Mouse (Mus musculus) layer of hippocampus, adult 9-10 months (tissue): Measurements from ENCODE around the gene Osm.
A peak's percentile ranks its signal among the peaks of the same experiment; 100 is the strongest.

Experiments used
- DNase-seq: peaks from one replicate; pipeline ENCODE4 v3.0.0; 2022; ENCODE audit warnings: low spot score

Gene Osm

GRCm38 (mm10) chr11:4240151-4240550 is 3.9 kb downstream of the Osm start:
- DNase-seq: no peak

DNA sequence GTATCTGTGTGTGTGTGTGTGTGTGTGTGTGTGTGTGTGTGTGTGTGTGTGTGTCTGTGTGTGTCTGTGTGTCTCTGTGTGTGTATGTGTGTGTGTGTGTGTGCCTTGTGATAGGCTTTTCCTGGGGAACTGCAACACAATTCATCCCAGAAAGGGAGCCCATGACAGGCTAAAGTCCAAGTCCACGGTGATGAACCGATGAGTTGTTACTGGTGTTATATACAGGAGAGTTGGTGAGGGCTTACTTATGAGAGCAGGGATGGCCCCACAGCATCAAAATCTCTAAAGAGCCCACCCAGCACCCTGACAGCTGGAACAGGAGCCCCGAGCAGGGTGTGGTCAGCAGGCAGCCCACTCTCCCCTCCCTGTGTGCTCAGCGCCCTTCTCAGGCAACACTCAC is 5.0 kb downstream of the Osm start:
- no peak for DNase-seq

DNA sequence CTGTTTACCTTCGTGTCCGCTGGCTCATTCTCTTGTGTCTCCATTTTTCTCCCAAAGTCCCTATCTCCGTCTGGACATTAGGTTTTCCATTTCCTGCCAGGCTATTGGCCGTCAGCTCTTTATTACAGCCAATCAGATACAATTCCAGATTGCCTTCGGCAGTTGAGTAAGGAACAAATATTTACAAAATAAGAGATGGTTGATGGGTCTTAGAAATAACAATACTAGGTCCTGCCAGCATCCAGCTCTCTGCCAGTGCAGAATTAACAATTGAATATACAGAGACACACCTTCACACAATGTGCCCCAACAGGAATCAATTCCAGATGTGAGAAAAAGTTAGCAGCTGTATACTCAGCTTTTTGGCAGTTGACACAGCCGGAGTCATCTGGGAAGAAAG is 9.9 kb downstream of the Osm start:
- no peak for DNase-seq

GRCm38 (mm10) chr11:4246623-4247022 is 10.4 kb downstream of the Osm start:
- no peak for DNase-seq

- no peak for DNase-seq
Measured at GRCm38 (mm10) chr11:4247201-4247959, 11.2 kb downstream of the Osm start.

DNA sequence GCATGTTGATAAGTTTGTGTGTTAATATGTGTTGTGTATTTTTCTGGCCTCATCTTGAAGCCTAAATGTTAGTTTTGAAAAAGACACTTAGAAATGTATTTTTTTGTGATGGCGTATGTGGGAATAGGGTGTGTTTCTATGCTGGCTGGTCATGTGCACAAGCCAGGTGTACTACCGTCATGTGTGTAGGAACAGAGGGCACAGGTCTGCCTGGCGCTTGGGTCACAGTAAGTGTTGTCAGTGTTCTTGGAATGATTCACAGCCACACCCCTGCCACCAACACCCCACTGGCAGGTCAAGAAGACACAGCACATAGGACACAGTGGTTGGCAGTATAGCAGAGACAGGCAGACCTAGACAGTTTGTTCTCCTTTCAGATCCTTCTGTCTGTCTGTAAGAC is 12.9 kb downstream of the Osm start:
- DNase-seq: no peak

GRCm38 (mm10) chr11:4250290-4250689 is 14.1 kb downstream of the Osm start:
- no peak for DNase-seq

DNA sequence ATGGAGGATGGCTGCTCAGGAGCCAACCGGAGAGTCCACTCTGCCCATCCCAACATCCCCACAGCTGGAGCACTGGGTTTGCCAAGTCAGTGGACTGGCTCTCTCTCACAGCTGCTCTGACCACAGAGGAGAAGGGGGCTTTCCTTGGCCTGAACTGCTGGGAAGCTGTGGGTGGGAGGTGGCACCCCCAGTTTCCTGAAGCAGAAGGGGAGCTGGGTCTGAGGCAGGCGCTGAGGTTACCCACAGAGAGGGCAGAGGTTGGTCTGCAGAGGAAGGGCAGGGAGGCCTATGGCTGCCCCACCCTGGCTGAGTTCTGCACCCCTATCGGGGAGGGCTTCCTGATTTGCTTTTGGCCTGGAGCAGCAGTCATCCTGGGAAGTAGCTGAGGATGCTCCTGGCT is 15.2 kb downstream of the Osm start:
- DNase-seq: no peak

GRCm38 (mm10) chr11:4252886-4253285 is 16.7 kb downstream of the Osm start:
- no peak for DNase-seq

DNA sequence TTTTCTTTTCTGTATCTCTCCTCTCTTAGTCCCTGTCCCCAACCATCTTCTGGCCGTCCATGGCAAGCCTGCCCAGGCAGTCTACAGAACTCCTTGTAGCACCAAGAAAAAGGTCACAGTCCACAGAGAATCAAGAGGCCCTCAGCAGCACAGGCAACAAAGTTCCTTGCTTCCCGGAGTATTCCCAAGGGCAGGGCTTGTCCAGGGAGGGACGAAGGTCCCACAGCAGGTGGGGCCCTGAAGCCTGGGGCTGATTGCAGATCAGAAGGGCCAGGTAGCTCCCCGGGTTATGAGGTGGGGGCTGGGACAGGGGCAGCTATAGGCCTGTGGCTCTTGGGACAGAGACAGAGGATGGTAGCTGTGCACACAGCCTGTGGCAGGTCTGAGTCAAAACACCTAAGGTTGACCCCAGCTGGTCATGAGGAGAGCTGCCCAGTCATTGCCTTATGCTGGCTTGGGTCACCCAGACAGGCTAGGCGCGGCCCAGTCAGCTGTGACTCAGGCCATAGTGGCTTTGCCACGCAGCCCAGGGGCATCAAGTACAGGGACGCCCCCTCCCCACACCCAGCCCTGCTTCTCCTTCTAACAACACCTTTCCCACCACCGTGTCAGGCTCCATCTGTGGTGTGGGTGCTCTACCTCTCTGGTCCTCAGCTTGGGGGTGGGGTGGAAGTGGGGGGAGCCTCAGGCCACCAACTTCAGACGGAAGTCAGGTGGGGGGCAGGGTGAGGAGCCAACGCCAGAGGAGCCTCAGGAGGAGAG is 20.8 kb downstream of the Osm start, which contains the start of gene Lif:
Gene Lif, plus strand, starts transcription at position 712 of the 762 bp plus-strand sequence.
- no peak for DNase-seq

DNA sequence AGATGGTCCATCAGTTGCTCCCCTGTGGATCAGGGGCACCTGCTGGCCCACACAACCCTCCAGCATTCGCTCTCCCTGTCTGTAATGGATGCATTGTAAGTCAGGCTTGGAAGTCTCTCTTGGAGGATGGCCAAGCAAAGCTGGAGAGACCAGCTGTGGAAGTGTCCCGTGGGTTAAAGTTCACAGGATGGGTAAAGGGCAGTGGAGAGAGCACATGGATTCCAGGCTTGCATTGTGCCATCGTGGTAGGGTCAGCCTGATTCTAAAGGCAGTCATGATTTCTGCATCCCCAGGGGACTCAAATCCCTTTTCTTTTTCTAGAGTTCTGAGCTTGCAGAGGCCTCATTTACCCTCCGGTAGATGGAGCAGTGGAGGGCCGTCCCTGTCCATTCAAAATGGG is 21.5 kb downstream of the Osm start:
- DNase-seq: no peak

DNA sequence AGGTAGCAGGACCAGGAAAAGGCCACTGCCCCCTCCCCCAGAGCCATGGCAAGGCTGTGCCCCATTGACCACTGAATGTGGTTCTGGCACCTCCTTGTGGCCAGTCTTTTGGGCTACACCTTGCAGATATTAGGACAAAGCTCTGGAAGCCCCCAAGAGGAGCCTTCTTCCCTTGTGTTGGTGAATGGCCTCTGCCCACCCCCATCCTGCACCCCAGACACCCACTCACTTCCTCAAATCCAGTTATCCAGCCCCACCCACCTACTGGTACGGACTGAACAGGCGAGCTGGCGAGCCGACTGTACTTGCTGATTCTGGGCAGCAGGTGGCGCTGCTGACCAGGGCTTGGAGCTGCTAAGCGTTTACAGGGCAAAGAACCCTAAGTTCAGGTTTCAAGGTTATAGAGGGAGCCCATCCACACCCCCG is 22.4 kb downstream of the Osm start:
- peak; percentile 74 for DNase-seq

DNA sequence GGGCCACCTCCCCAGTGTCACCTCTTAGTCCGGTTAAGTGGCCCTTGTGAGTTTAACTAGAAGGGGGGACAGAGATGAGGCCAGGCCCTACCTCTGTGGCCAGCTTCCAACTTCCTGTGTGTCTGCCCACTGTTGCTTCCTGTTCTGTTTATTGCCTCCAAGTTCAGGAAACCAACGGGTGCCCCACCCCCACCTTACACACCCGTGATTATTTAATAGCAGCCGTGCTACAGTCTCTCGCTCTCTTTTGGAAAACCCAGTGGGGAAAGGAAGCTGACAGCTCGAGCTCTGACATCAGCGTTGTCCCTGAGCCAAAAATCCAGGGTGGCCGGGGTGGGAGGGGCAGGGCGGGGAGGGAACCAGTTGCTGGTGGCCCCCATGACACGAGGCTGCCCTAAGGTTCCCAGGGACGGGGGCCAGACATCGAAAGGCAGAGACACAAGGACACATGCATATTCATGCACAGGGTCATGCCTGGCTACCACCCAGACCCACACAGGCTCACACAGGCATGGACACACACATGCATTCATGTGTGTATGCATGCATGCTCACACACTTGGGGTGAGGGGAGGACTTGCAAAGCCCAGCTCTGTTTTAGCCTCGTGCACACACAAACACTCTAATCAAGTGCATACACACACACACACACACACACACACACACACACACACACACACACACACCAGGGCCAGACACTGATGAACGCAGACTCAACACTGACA is 24.4 kb downstream of the Osm start:
- DNase-seq: no peak

GRCm38 (mm10) chr11:4261188-4261494 is 24.9 kb downstream of the Osm start:
- no peak for DNase-seq

- no peak for DNase-seq
Measured at GRCm38 (mm10) chr11:4261969-4262368, 25.7 kb downstream of the Osm start.

DNA sequence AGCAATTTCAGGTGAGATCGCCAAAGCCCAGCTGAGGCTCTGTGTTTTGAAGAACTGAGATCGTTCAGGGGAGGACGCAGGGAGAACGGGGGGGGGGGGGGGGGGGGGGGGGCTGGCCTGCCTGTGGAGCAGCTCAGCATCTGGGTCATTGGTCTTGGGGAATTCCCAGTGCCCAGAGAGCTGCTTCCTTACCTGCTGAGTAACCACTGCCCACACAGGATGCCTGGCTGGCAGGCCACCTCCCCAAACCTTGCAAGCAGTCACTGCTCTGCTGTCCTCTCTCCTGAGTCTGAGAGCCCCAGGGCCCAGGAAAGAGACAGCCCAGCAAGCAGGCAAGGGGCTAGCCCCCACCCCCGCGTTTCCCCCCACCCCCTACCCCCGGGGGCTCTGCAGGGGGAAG is 26.6 kb downstream of the Osm start:
- no peak for DNase-seq

DNA sequence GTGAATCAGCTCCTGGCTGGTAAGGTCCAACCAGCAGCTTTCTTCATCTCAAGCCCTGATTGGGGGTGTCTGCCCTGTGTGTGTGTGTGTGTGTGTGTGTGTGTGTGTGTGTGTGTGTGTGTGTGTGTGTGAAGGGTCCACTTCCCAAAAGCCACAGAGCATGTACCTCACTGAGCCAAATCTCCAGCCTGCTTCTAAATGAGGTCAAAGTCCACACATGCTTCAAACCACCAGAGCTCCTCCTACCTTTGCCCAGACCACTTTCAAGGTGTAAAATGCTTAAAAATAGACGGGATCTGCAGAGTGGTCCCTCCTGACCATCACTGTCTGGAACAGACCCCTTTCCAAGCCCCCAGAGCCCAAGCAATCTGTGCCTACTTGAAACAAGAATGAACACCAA is 27.1 kb downstream of the Osm start:
- DNase-seq: no peak

- no peak for DNase-seq
Measured at GRCm38 (mm10) chr11:4264066-4264465, 27.8 kb downstream of the Osm start.

DNA sequence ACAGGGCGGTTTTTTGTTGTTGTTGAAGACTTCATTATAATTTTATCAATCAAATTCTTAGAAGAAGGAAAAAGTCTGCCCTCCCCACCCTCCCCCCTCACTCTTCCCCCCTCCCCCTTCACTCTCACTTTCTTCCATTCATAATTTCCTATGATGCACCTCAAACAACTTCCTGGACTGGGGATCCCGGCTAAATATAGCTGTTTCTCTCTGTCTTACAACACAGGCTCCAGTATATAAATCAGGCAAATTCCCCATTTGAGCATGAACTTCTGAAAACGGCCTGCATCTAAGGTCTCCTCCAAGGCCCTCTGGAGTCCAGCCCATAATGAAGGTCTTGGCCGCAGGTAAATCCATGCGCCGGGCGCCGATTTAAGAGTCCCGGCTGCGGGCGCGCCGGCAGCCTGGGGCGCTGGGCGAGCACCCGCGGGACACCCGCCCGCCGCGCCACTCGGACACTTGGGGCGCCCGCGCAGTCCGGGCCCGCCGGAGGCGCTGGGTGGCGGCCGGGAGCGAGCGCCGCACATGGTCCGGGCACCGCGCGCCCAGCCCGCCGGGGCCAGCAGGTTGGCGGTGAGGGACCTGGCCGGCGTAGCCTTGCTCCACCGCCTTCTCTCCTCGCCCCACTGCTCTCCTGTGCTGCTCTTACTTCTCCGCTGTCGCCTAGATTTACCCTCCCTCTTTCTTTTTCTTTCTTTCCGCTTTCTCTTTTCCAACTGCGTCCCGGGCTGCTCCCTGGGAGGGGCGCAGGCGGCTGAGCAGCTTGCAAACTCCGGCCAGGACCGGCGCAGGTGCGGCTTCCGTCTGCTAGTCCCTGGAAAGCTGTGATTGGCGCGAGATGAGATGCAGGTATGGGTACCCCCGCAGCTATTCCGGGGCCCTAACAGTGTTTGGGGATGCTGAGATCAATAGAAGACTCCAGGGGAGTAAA is 30.3 kb downstream of the Osm start:
- DNase-seq: no peak

GRCm38 (mm10) chr11:4267202-4267578 is 31.0 kb downstream of the Osm start:
- no peak for DNase-seq

- DNase-seq: no peak
Measured at GRCm38 (mm10) chr11:4268500-4268899, 32.3 kb downstream of the Osm start.
